Mouse (Mus musculus): ENCODE measurements at regions not wholly inside any gene's neighbourhood (a gene's known extent, or its start where the extent isn't known, plus 50 kb on each side); places are given as distances from the start of the nearest gene placed in this dataset.
"Not testable (repeated sequence)": the region's sequence is repeated elsewhere in the genome, so short reads cannot be mapped to it uniquely, and the experiment has no call there.

- DNase-seq (ENCODE audit: low read depth, low spot score), result peak; percentile 46
Observed at GRCm38 (mm10) chr6:81817050-81817827, 106.2 kb upstream of the Gcfc2 start.

DNA sequence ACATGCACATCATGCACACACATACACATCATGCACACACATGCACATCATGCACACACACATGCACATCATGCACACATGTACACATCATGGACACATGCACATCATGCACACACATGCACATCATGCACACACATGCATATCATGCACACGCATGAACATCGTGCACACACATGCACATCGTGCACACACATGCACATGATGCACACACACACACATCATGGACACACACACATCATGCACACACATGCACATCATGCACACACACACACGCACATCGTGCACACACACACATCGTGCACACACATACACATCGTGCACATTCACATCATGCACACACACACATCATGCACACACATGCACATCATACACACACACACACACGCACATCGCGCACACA lies 104.9 kb upstream of the Gcfc2 start:
- DNase-seq (ENCODE audit: low read depth, low spot score), result no peak

- no peak for DNase-seq (ENCODE audit: low read depth, low spot score)
Observed at GRCm38 (mm10) chr6:81820078-81820477, 103.4 kb upstream of the Gcfc2 start.

GRCm38 (mm10) chr6:81839474-81840153 lies 83.9 kb upstream of the Gcfc2 start:
- no peak for DNase-seq (ENCODE audit: low read depth, low spot score)

DNA sequence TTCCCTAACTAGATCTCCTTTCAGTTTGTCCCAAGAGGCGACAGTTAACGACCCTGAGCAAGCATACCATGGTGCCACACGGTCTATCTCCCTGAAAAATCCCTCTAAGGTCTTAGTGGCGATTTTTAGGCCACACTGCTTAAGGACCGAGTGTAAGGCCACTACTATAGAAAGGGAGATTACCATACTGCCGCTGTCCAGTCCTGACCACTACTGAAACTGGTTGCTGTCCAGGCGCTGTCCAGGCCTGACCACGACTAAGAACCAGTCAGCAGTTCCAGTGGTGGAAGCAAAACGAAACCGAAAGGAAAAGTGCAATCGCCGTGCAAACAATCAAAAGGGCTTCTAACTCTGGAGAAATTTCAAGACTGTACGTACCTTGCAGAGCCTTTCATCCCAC lies 55.3 kb upstream of the Gcfc2 start:
- not testable (repeated sequence) for DNase-seq (ENCODE audit: low read depth, low spot score)
